Mouse (Mus musculus) large intestine, adult 2 months (tissue): ENCODE data around the gene Lrp5. TPM values are rescaled to one million over a fixed set of nuclear protein-coding genes. Genes with fewer than 3 reads are reported as not detected.
"Not testable (repeated sequence)": the region's sequence is repeated elsewhere in the genome, so short reads cannot be mapped to it uniquely, and the experiment has no call there.

Source experiments
- DNase-seq: peaks from one replicate; pipeline ENCODE4 v3.0.0-alpha.2; 2012; ENCODE audit warnings: low read depth, low spot score
- WGBS: fragments of 180-500 bp; shearing (Covaris S2); methylation state at CpG from one replicate; pipeline ENCODE4 v1.1.7; 2018; 5-methylcytosine and 5-hydroxymethylcytosine counted together
- polyA plus RNA-seq: library from polyadenylated mRNA; depleted of rRNA; stranded (reverse); fragments of >200 nt; gene quantifications from 2 replicates; pipeline ENCODE4 v1.2.3, GENCODE M21; 2012

Gene Lrp5
- polyA plus RNA-seq, 1 experiment, result 37.1 TPM

DNA sequence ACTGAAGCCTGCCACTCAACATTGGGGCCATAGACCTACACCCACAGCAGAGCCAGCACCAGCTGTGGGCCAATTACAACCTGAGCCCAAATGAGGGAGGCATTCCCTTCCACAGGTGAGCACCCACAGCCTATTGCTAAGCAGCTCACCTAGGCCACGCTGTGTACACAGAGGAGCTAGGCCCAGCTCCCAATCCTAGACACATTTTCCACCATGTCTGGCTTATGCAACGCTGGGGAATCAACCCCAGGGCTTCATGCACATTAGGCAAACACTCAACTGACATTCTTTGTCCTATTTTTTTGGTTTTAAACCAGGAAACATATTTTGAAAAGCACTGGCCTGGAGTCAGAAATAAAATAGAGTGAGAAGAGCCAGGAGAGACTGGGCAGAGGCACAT is 19.7 kb downstream of the Lrp5 start:
- DNase-seq, result no peak
- 36% methylated on average over 2 of the region's 2 CpGs for WGBS

DNA sequence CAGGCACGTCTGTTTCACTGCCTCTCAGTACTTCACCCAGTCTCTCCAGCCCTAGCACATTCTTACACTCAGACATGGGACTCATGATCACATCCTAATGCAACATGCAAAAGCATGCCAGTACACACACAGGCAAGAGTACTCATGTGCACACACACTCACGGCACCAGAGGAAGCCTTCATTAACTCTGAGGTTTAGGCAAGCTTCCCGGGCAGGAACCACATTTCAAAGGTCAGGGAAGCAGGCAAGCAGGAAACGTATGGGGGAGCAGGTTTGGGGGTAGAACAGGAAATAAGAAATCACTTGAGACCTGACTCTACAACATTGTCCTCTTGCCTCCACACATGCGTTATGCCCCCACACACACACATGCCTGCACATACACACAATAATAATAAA is 20.9 kb downstream of the Lrp5 start:
- 15% methylated on average over 5 of the region's 5 CpGs for WGBS
- no peak for DNase-seq

DNA sequence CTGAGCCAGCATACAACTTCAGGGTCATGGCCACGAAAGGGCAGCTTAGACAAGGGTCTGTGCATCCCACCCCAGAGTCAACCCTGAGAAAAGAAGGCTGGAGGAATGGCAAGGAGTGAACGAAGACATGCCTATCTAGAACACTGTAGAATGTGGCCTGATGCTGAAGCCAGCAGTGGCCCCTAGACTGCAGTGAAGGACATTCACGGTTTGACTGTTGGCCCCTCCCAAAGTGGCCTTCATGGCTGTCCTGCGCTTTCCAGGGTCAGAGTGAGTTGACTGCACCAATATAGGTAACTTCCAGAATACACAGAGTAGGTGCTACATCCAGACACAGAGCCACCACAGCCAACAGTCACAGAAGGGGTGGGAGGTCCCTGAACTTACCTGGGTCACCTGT is 28.4 kb downstream of the Lrp5 start:
- no peak for DNase-seq
- WGBS, result 96% methylated on average over 4 of the region's 4 CpGs

DNA sequence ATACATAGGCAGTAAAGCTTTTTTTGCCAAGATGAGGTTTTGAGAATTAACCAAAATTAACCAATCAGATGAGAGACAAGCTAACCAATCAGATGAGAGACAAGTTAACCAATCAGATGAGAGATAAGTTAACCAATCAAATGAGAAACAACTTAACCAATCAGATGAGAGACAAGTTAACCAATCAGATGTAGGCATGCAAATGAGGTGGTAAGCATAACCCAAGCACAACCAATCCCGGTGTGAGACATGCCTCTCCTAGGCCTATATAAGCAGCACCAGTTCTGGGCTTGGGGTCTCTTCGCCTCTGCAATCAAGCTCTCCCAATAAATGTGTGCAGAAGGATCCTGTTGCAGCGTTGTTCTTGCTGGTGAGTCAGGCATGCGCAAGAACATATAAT is 29.3 kb downstream of the Lrp5 start:
- WGBS, result 96% methylated on average over 4 of the region's 4 CpGs
- not testable (repeated sequence) for DNase-seq

DNA sequence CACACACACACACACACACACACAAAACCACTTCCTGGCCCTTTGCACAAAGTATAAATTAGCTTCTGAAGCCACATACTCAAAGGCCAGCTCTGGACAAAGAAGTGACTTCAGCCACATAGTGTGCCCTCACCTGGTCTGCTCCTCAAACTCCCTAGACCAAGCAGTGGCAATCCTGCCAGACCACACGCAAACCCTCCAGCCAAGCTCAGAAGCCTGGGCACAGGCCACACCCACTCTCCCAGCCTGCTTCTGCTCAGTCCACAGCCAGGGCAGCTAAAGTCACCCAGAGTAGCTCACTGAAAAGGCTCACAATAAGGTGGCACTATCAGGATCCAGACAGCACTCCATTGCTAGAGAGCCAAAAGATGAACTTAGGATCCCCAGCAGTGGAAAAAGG is 30.2 kb downstream of the Lrp5 start:
- 34% methylated on average over 1 of the region's 1 CpGs for WGBS
- no peak for DNase-seq

DNA sequence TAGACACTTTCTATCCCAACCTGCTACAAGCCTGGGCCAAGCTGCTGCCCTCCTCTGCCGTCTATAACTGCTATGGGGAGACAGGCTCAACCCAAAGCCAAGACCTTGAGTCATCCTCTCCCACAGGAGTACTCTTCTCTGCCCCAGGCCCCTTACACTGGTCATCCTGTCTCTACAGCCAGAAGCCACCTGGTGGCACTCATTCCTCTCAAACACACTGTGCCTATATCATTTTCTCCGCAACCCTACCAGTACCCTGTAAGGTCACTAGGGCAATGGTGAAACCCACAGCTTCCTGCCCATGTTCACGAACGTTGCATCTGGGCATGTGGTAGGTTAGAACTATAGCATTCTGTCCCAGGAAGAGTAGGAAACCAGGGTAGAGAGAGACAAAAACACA is 31.4 kb downstream of the Lrp5 start:
- DNase-seq, result no peak
- WGBS, result 71% methylated on average over 4 of the region's 4 CpGs

DNA sequence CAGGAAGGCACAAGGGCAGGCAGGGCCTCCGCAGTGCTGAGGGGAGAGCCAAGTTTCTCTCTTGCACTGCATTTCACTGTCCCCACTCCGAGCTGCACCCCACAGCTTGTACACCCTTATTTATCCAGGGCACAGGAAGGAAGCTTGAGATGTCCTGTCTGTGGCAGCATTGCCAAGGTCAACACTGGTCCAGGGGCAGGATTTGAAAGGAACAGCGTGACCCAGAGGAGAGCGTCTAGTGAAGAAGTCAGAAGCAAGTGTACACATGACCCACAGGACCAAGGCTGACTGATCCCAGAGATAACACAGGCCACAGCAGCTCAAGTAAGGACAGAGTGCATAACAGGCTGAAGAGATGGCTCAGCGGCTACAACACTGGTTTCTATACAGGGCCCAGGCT is 32.3 kb downstream of the Lrp5 start:
- 85% methylated on average over 5 of the region's 5 CpGs for WGBS
- DNase-seq, result no peak

DNA sequence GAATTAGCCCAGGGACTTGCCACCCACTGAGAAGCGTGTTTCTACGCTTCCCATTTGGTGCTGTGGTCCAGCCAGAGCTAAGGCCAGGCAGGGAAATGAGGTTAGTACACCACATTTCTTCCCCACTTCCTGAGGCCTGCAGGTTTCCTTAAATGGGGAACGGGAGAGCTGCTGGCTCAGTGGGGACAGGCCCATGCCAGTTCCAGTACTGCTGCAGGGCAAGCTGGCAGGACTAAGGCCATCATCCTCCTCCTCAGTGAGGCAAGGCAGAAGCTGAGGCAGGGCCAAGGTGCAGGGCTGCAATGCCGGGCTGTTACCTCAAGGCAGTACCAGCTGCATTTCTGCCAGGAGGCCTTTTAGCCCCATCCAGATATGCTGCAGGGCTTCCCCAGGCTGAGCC is 32.9 kb downstream of the Lrp5 start:
- WGBS, result 80% methylated on average over 4 of the region's 4 CpGs
- no peak for DNase-seq

DNA sequence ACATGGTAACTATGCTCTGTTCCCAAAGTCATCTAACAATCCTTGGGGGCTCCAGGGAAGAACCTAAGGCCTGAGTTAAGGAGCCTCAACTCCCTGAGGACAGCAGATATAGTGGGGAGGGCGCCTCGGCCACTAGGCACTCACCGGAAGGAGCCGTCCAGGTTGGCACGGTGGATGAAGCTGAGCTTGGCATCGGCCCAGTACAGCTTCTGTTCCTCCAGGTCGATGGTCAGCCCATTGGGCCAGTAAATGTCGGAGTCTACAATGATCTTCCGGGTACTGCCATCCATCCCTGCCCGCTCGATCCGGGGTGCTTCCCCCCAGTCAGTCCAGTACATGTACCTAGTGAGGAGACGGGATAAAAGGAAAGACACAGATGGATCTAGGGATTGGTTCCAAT is 34.4 kb downstream of the Lrp5 start:
- DNase-seq, result no peak
- WGBS, result 98% methylated on average over 13 of the region's 13 CpGs

DNA sequence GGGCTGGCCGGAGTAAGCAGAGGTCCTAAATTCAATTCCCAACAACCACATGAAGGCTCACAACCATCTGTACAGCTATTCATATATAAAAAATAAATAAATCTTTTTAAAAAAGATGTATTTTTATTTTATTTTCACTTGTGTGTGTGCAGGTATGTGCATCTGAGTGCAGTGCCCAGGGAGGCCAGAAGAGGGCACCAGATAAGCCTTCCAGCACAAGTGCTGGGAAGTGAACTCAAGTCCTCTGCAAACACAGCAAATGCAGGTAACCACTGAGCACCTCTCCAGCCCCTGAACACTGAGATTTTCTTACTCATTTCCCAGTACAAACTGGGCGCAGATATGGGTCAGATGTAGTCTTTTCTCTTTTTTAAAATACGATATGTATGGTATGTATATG is 35.1 kb downstream of the Lrp5 start:
- 97% methylated on average over 3 of the region's 3 CpGs for WGBS
- DNase-seq, result no peak

DNA sequence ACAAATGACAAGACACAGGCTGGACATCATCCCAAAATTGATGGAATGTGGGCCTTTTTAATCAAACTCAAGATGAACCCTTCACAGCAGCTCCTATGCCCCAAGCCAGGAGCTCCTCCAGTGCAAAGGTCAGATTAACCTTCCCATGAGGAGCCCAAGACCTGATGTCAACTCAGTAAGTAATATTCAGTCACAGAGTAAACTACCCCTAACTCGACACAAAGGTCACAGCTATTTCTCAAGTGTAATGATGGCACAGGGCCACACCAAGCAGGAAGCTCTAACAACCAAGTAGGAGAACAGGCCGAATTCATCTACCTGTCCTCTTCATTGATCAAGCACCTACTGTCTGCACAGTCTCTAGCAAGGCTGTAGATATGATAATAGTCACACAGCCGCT is 35.9 kb downstream of the Lrp5 start:
- no peak for DNase-seq
- 53% methylated on average over 3 of the region's 3 CpGs for WGBS

DNA sequence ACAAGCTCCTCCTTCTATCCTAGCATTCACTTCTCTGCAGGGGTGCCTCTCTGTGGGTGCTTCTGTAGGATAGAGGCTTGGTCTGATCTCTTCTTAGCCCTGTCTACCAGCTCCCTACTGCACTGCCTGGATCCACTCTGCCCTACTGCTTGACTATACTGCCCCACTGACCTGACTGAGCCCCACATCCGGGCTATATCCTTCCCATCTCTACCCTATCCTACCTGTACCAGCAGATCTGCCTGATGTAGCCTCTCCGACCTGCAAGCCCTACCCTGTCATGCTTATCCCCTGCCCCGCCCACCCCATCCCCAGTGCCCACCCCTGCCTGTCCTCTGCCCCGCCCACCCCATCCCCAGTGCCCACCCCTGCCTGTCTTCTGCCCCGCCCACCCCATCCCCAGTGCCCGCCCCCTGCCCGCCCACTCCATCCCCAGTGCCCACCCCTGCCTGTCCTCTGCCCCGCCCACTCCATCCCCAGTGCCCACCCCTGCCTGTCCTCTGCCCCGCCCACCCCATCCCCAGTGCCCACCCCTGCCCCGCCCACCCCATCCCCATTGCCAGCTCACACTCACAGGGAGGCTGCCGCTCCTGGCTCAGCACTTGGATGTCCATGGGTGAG is 37.4 kb downstream of the Lrp5 start:
- 82% methylated on average over 9 of the region's 11 CpGs for WGBS
- no peak for DNase-seq

DNA sequence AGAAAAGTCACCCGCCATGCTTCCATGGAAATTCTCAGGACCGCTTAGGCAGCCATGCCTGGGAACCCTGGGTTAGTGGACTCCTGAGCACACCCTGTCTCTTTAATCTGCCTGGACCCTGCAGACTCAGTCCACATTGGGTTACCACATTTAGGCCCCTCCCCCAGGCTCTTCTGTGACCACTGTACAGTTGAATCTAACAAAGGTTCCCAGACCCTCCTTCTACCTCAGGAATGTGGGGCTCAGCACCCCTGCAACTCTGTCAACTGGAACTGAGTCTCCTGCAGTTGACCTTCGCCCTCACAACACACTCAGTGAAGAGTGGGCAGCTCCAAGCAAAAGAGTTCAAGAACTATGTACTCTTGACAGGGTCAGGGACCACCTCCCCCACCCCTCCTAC is 38.4 kb downstream of the Lrp5 start:
- 95% methylated on average over 3 of the region's 3 CpGs for WGBS
- DNase-seq, result no peak

DNA sequence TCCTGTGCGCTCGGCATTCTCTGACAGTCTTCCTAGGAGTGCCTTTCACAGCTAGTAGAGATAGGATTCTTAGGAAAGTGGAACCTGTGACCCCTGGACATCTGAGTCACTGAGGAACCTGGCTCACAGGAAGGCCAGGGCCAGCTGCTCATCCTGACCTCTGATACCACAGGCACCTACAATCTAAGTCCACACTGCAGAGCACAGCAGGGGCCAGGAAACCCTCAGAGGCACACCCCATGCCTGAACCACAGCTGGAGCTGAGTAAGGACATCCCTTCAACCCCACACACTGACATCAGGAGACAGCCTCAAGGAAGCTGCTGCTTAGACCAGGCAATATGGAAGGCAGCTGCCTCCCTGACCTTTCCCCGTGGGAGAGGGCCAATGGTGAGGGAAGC is 40.6 kb downstream of the Lrp5 start:
- WGBS, result 89% methylated on average over 3 of the region's 3 CpGs
- no peak for DNase-seq

DNA sequence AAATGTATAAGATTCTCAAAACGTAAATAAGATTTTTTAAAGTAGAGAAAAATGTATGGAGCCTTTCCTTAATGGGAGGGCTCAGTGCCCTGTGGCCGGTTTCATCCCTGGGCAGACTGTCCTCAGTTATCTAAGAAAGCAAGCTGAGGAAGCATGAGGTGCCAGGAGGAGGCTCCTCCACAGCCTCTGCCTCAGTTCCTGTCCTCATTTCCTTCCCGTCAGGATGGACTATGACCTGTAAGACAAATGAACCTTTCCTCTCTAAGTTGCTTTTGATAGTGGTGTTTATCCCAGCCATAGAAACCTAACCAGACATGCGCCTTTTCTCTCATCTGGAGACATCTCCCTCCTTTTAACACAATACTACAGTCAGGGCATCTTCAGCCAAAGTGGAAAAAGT is 41.0 kb downstream of the Lrp5 start:
- no peak for DNase-seq

DNA sequence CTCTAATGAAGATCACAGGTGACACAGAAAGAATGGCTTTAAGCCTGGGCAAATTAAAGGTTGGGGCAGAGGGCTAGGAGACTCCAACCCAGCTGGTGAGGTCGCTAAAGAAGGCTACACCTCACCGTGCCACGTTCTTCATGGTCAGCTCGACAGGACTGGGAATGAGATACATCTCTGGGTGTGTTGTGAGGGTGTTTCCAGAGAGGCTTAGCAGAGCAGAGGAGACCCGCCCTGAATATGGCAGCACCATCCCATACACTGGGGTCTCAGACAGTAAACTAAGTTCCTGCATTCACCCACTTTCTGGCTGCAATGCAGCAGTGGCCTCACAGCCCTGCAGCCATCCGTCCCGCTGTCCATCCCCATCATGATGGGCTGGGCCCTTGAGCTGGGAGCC is 46.8 kb downstream of the Lrp5 start:
- 79% methylated on average over 7 of the region's 7 CpGs for WGBS
- DNase-seq, result no peak

More for the DNA sequence above, 41.0 kb downstream of the Lrp5 start:
- WGBS, result 86% methylated on average over 4 of the region's 4 CpGs

DNA sequence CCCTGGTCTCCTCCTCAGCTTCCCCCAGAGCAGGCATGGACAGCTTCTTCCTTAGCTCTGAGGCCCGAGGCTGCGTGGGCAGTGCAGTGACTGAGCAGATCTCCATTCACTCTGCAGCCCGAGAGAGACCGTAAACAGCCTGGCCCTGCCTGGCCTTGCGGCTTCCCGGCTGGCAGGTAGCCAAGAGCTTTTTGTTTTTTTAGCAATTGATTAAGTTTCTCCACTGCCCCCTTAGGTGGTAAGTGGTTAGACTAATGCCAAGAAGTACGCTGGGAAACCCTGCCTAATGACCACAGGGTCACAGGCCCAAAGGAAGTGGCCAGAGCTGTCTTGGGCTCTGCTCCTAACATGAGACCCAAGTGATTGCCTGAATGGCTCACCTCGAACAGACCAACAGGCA is 47.7 kb downstream of the Lrp5 start:
- no peak for DNase-seq
- WGBS, result 10% methylated on average over 8 of the region's 8 CpGs

DNA sequence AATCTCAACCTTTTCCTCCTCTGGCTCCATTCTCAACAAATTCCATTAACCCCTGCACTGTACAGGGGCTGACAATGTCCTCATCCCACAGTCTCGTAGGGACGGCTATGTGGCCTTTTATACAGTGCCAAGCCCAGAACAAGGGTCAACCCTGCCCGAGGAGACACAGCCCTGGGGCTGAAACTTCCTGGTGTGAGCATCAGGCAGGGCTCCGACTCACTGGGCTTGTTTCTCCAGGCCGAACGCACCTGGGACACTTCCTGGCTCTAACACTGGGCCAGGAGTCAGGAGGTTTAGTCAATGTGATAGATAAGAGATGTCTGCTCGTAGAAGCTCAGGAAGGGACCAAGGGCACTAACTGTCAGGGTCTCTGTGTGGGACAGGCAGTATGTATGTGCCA is 54.3 kb downstream of the Lrp5 start:
- DNase-seq, result peak; percentile 71
- WGBS, result 27% methylated on average over 7 of the region's 7 CpGs

DNA sequence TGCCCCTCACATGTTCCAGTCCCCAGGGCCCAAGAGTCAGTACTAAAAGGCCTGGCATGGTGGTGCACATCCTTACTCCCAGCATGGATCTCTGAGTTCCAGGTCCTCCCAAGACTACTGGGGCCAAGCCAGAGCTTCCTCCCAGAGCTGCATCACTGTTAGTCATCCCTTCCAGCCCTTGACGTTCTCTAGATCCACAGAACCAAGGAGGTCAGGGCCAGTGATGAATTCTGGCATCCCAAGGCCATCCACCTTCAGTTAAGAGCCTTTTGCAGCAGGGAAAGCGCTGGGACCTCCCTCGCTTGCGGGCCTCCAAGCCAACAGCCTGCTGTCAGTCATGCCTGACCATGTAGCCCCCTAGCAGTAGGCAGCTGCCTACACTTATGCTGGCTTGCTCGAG is 54.9 kb downstream of the Lrp5 start:
- DNase-seq, result no peak
- 65% methylated on average over 5 of the region's 5 CpGs for WGBS

DNA sequence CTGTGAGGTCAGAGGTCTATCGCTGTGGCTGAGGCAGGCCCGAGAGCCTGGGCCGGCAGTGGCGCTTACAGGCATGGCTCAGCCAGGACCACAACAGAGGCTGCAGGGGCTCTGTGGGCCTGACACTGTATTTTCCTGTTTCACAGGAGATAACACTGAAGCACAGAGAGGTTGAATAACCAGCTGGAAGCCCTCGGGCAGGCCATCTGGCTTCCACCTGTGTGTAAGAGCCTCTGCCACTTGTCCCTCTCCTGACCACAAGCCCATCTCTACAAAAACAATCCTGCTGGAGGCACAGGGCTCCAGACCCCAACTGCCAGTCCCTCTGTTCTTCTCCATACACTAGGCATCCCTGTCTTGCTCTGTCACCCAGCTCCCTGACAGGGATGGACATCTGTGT is 55.9 kb downstream of the Lrp5 start:
- no peak for DNase-seq
- WGBS, result 85% methylated on average over 5 of the region's 5 CpGs

DNA sequence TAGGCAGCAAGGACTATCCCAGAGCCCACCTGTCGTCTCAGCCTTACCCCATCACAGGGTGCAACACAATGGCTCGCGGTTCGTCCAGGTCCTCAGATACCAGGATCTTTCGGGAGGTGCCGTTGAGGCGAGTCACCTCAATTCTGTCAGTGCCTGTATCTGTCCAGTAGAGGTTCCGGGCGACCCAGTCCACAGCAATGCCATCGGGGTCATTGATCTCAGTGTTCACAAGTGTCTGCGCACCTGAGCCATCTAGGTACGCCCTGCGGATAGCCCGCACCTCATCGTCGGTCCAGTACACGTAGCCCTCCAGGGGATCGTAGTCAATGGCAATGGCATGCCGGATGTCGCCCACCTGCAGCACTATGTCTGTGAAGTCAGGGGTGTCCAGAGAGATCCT is 56.3 kb downstream of the Lrp5 start:
- WGBS, result 97% methylated on average over 20 of the region's 20 CpGs
- DNase-seq, result no peak

DNA sequence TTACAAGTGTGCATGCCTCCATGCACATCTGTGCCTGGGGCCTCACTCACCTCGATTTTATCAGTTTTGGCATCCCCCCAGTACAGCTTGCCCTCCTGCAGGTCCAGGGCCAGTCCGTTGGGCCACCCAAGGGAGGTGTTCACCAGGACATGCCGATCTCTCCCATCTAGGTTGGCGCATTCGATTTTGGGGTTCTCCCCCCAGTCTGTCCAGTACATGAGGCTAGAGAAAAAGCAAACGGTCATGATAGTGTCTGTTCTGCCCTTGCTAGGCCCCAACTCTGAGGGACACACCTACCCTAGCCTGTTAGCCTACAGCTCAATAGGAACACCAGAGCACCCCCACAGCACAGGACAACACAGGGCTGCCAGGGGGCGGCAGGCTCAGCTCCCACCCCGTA is 58.1 kb downstream of the Lrp5 start:
- no peak for DNase-seq
- WGBS, result 86% methylated on average over 8 of the region's 8 CpGs
